Mouse (Mus musculus) heart, embryonic 15.5 days (tissue): Measurements from ENCODE around the gene Plekhm3. TPM values are rescaled to one million over a fixed set of nuclear protein-coding genes. Genes with fewer than 3 reads are reported as not detected.

ENCODE experiments used
- ATAC-seq: fragments of 200-750 bp; cut with Nextera tagmentation; replicated peaks from 2 replicates; pipeline ENCODE4 v1.8.0; 2017; ENCODE audit warnings: low read depth, moderate TSS enrichment; ENCODE audit not compliant: insufficient number of reproducible peaks, insufficient read depth, low FRiP score
- H3K27ac ChIP-seq: fragments of 300-500 bp; sonication (generic); 2 replicates; pipeline ENCODE4 v1.5.1; 2015; ENCODE audit warnings: mild to moderate bottlenecking, inconsistent platforms
- H3K27me3 ChIP-seq: fragments of 300-500 bp; sonication (generic); 2 replicates; pipeline ENCODE4 v1.6.1; 2015; ENCODE audit warnings: inconsistent platforms
- H3K36me3 ChIP-seq: fragments of 300-500 bp; sonication (generic); 2 replicates; pipeline ENCODE4 v1.6.1; 2015; ENCODE audit warnings: mild to moderate bottlenecking, inconsistent platforms
- H3K4me1 ChIP-seq: fragments of 300-500 bp; sonication (generic); replicated peaks from 2 replicates; pipeline ENCODE4 v1.6.1; 2015; ENCODE audit warnings: inconsistent platforms
- H3K4me2 ChIP-seq: fragments of 300-500 bp; sonication (generic); 2 replicates; pipeline ENCODE4 v1.6.1; 2015; ENCODE audit warnings: inconsistent platforms, mild to moderate bottlenecking, moderate library complexity
- H3K4me3 ChIP-seq: fragments of 300-500 bp; sonication (generic); 2 replicates; pipeline ENCODE4 v1.5.1; 2015; ENCODE audit warnings: mild to moderate bottlenecking, inconsistent platforms
- H3K9ac ChIP-seq: fragments of 300-500 bp; sonication (generic); 2 replicates; pipeline ENCODE4 v1.6.1; 2015; ENCODE audit warnings: mild to moderate bottlenecking, inconsistent platforms
- H3K9me3 ChIP-seq: fragments of 300-500 bp; sonication (generic); replicated peaks from 2 replicates; pipeline ENCODE4 v1.6.1; 2016; ENCODE audit warnings: inconsistent platforms
- WGBS: fragments of 180-500 bp; shearing (Covaris S2); methylation state at CpG from one replicate; pipeline ENCODE4 v1.1.7; 2015; ENCODE audit warnings: mixed read lengths; 5-methylcytosine and 5-hydroxymethylcytosine counted together
- polyA plus RNA-seq: library from polyadenylated mRNA; unstranded; fragments of >200 nt; fragmentation: Nextera tagmentation; extraction: Ambion mirVana; gene quantifications from 2 replicates; pipeline ENCODE4 v1.2.1, GENCODE M21; 2015

Gene Plekhm3
- polyA plus RNA-seq, 1 experiment from 2014 or later, result 5.8 TPM

- H3K4me1 ChIP-seq, result peaks cover 22% of the 10 kb centered on the region
- no peaks in the 10 kb centered on the region for H3K27me3 ChIP-seq
- H3K4me3 ChIP-seq, result no peak overlapping the region
- 73% methylated on average over 1 of the region's 1 CpGs for WGBS
- no peaks in the 10 kb centered on the region for H3K36me3 ChIP-seq
- ATAC-seq, result no peak
- no peak overlapping the region for H3K9ac ChIP-seq
- H3K4me2 ChIP-seq, result no peak overlapping the region
- no peak overlapping the region for H3K27ac ChIP-seq
- no peaks in the 10 kb centered on the region for H3K9me3 ChIP-seq
Observed at GRCm38 (mm10) chr1:64848996-64849395, 107.6 kb downstream of the Plekhm3 start.

GRCm38 (mm10) chr1:64848081-64848480 lies 108.5 kb downstream of the Plekhm3 start:
- WGBS, result 66% methylated on average over 7 of the region's 7 CpGs
- no peak overlapping the region for H3K4me2 ChIP-seq
- H3K9ac ChIP-seq, result no peak overlapping the region
- no peak for ATAC-seq
- no peaks in the 10 kb centered on the region for H3K9me3 ChIP-seq
- H3K4me1 ChIP-seq, result peaks cover 16% of the 10 kb centered on the region
- H3K27ac ChIP-seq, result no peak overlapping the region
- H3K4me3 ChIP-seq, result no peak overlapping the region
- H3K36me3 ChIP-seq, result no peaks in the 10 kb centered on the region
- H3K27me3 ChIP-seq, result no peaks in the 10 kb centered on the region

GRCm38 (mm10) chr1:64847565-64847964 lies 109.1 kb downstream of the Plekhm3 start:
- no peaks in the 10 kb centered on the region for H3K27me3 ChIP-seq
- peaks cover 14% of the 10 kb centered on the region for H3K4me1 ChIP-seq
- H3K4me2 ChIP-seq, result no peak overlapping the region
- no peak overlapping the region for H3K27ac ChIP-seq
- no peak for ATAC-seq
- H3K9ac ChIP-seq, result no peak overlapping the region
- H3K4me3 ChIP-seq, result no peak overlapping the region
- no peaks in the 10 kb centered on the region for H3K9me3 ChIP-seq
- H3K36me3 ChIP-seq, result no peaks in the 10 kb centered on the region

GRCm38 (mm10) chr1:64844978-64845377 lies 111.6 kb downstream of the Plekhm3 start:
- ATAC-seq, result no peak
- H3K4me3 ChIP-seq, result no peak overlapping the region
- no peak overlapping the region for H3K27ac ChIP-seq
- WGBS, result 79% methylated on average over 3 of the region's 3 CpGs
- H3K4me2 ChIP-seq, result no peak overlapping the region
- no peaks in the 10 kb centered on the region for H3K9me3 ChIP-seq
- H3K9ac ChIP-seq, result no peak overlapping the region
- H3K36me3 ChIP-seq, result no peaks in the 10 kb centered on the region
- no peaks in the 10 kb centered on the region for H3K27me3 ChIP-seq
- peaks cover 12% of the 10 kb centered on the region for H3K4me1 ChIP-seq

- Histone ChIP-seq H3K9me3 (no peaks in the 10 kb centered on the region), H3K27me3 (no peaks in the 10 kb centered on the region), H3K27ac (no peak overlapping the region), H3K4me1 (peaks cover 16% of the 10 kb centered on the region), H3K4me3 (no peak overlapping the region), H3K9ac (no peak overlapping the region), H3K4me2 (no peak overlapping the region), H3K36me3 (no peaks in the 10 kb centered on the region)
- WGBS, result 63% methylated on average over 3 of the region's 3 CpGs
- no peak for ATAC-seq
Observed at GRCm38 (mm10) chr1:64843900-64844616, 112.6 kb downstream of the Plekhm3 start.

- WGBS, result 28% methylated on average over 1 of the region's 1 CpGs
- H3K4me1 ChIP-seq, result 0 out of 2 replicates have a peak, but pooled peaks cover 10% of the 10 kb centered on the region
Observed at GRCm38 (mm10) chr1:64840930-64841329, 115.7 kb downstream of the Plekhm3 start.

GRCm38 (mm10) chr1:64836584-64836983 lies 120.0 kb downstream of the Plekhm3 start:
- H3K9ac ChIP-seq, result no peak overlapping the region
- H3K27me3 ChIP-seq, result no peaks in the 10 kb centered on the region
- 0 out of 2 replicates have a peak, but pooled peaks cover 7% of the 10 kb centered on the region for H3K4me1 ChIP-seq
- no peak overlapping the region for H3K4me3 ChIP-seq
- no peak overlapping the region for H3K4me2 ChIP-seq
- no peaks in the 10 kb centered on the region for H3K9me3 ChIP-seq
- ATAC-seq, result no peak
- WGBS, result 85% methylated on average over 5 of the region's 5 CpGs
- no peaks in the 10 kb centered on the region for H3K36me3 ChIP-seq
- no peak overlapping the region for H3K27ac ChIP-seq

More at GRCm38 (mm10) chr1:64840930-64841329, 115.7 kb downstream of the Plekhm3 start:
- H3K4me2 ChIP-seq, result no peak overlapping the region
- no peaks in the 10 kb centered on the region for H3K36me3 ChIP-seq
- H3K27me3 ChIP-seq, result no peaks in the 10 kb centered on the region
- H3K4me3 ChIP-seq, result no peak overlapping the region
- no peak overlapping the region for H3K9ac ChIP-seq
- H3K27ac ChIP-seq, result no peak overlapping the region
- no peak for ATAC-seq
- H3K9me3 ChIP-seq, result no peaks in the 10 kb centered on the region

GRCm38 (mm10) chr1:64836114-64836513 lies 120.5 kb downstream of the Plekhm3 start:
- no peaks in the 10 kb centered on the region for H3K27me3 ChIP-seq
- H3K4me1 ChIP-seq, result 0 out of 2 replicates have a peak, but pooled peaks cover 6% of the 10 kb centered on the region
- H3K4me2 ChIP-seq, result no peak overlapping the region
- no peak overlapping the region for H3K9ac ChIP-seq
- H3K36me3 ChIP-seq, result no peaks in the 10 kb centered on the region
- WGBS, result 74% methylated on average over 3 of the region's 3 CpGs
- no peak overlapping the region for H3K4me3 ChIP-seq
- no peak overlapping the region for H3K27ac ChIP-seq
- no peak for ATAC-seq
- H3K9me3 ChIP-seq, result no peaks in the 10 kb centered on the region

- WGBS, result 64% methylated on average over 2 of the region's 2 CpGs
- no peak overlapping the region for H3K27ac ChIP-seq
- no peaks in the 10 kb centered on the region for H3K27me3 ChIP-seq
- ATAC-seq, result no peak
- no peak overlapping the region for H3K9ac ChIP-seq
- H3K4me2 ChIP-seq, result no peak overlapping the region
- 0 out of 2 replicates have a peak, but pooled peaks cover under 1% of the 10 kb centered on the region for H3K4me1 ChIP-seq
- H3K36me3 ChIP-seq, result no peaks in the 10 kb centered on the region
- H3K4me3 ChIP-seq, result no peak overlapping the region
- H3K9me3 ChIP-seq, result no peaks in the 10 kb centered on the region
Observed at GRCm38 (mm10) chr1:64831552-64831951, 125.1 kb downstream of the Plekhm3 start.

GRCm38 (mm10) chr1:64827434-64827833 lies 129.2 kb downstream of the Plekhm3 start:
- H3K4me3 ChIP-seq, result no peak overlapping the region
- 0 out of 2 replicates have a peak, but pooled peaks cover 4% of the 10 kb centered on the region for H3K4me1 ChIP-seq
- H3K36me3 ChIP-seq, result no peaks in the 10 kb centered on the region
- H3K27ac ChIP-seq, result no peak overlapping the region
- no peak overlapping the region for H3K4me2 ChIP-seq
- 89% methylated on average over 5 of the region's 5 CpGs for WGBS
- no peaks in the 10 kb centered on the region for H3K9me3 ChIP-seq
- no peak overlapping the region for H3K9ac ChIP-seq
- no peaks in the 10 kb centered on the region for H3K27me3 ChIP-seq
- ATAC-seq, result no peak

GRCm38 (mm10) chr1:64826348-64827103 lies 130.1 kb downstream of the Plekhm3 start:
- no peaks in the 10 kb centered on the region for H3K9me3 ChIP-seq
- no peaks in the 10 kb centered on the region for H3K27me3 ChIP-seq
- WGBS, result 67% methylated on average over 6 of the region's 6 CpGs
- H3K27ac ChIP-seq, result no peak overlapping the region
- no peaks in the 10 kb centered on the region for H3K36me3 ChIP-seq
- H3K4me3 ChIP-seq, result no peak overlapping the region
- H3K4me2 ChIP-seq, result no peak overlapping the region
- no peak for ATAC-seq
- H3K9ac ChIP-seq, result no peak overlapping the region
- 0 out of 2 replicates have a peak, but pooled peaks cover 4% of the 10 kb centered on the region for H3K4me1 ChIP-seq
